8 mouse cellular contexts compared by ENCODE assay signal in genomic region chr12:105584851-105585250, GRCm38 (mm10). TPM values are rescaled to one million over a fixed set of nuclear protein-coding genes. Genes with fewer than 3 reads are reported as not detected.
DNase-seq lines count a peak whose midpoint lies in the region; ATAC-seq and TF ChIP-seq lines count a peak whose summit lies in the region.

No protein-coding gene starts in this region.

- intact Hi-C loops in heart, postnatal 10 days (cut with DNase I): loop anchor here (1.0 to 10.0 kb wide), 3 partner anchors 22 to 540 kb away; partner anchors contain the start of gene Bdkrb2

- 0 out of 2 replicates have a peak, but pooled peaks have one; percentile 39 for ATAC-seq in forebrain, embryonic 11.5 days (replicated peaks; ENCODE audit: low FRiP score)
- ATAC-seq in liver, postnatal 0 days: no peak

- peaks cover 22% of the 10 kb centered on the region for H3K27me3 ChIP-seq in E14TG2a.4 (ENCODE audit: insufficient read depth, low read length)
- no peaks in the 10 kb centered on the region for H3K27me3 ChIP-seq in forebrain, embryonic 11.5 days (ENCODE audit: control insufficient read depth, insufficient read depth, low read length)
- no peaks in the 10 kb centered on the region for H3K27me3 ChIP-seq in liver, postnatal 0 days (ENCODE audit: insufficient read depth, low read length)

- H3K9me3 ChIP-seq in E14TG2a.4 (ENCODE audit: low read length): no peaks in the 10 kb centered on the region
- no peaks in the 10 kb centered on the region for H3K9me3 ChIP-seq in forebrain, embryonic 11.5 days (ENCODE audit: control insufficient read depth, low read length)
- H3K9me3 ChIP-seq in liver, postnatal 0 days (ENCODE audit: low read length): no peaks in the 10 kb centered on the region

- DNase-seq in brain, adult 2 months (ENCODE audit: low read depth, low spot score): peak; percentile 84
- peak; percentile 86 for DNase-seq in forebrain, embryonic 11.5 days (ENCODE audit: low spot score)
- peak; percentile 79 to 85 for DNase-seq in heart, postnatal 10 days
- DNase-seq in kidney, postnatal 36 days: peak; percentile 78 to 90
- DNase-seq in liver, postnatal 0 days: peak; percentile 77
- peak; percentile 73 for DNase-seq in ovary, adult 18-20 months (ENCODE audit: low spot score)
- peak; percentile 73 for DNase-seq in thymus, postnatal 4 days

- TF ChIP-seq CTCF in E14TG2a.4 (conservative IDR thresholded peaks at IDR 0.05; ENCODE audit: low read length): peak; percentile 78
- TF ChIP-seq CTCF in liver, postnatal 0 days (IDR thresholded peaks at IDR 0.05; ENCODE audit: low read depth): peak; percentile 95

- H3K4me2 ChIP-seq in forebrain, embryonic 11.5 days (ENCODE audit: low read depth, low read length, severe bottlenecking): no peak overlapping the region
- H3K4me2 ChIP-seq in liver, postnatal 0 days (ENCODE audit: low read depth, low read length): no peak overlapping the region

- peak overlapping the region; percentile 43; the same call in 1 of the 2 replicates for H3K4me3 ChIP-seq in E14TG2a.4 (replicated peaks; ENCODE audit: low read length)
- H3K4me3 ChIP-seq in forebrain, embryonic 11.5 days (ENCODE audit: low read depth, low read length): no peak overlapping the region
- H3K4me3 ChIP-seq in liver, postnatal 0 days (ENCODE audit: low read depth, low read length): no peak overlapping the region

- WGBS in forebrain, embryonic 11.5 days: 17% methylated on average over 12 of the region's 12 CpGs
- WGBS in liver, postnatal 0 days (ENCODE audit: insufficient replicate concordance): 10% methylated on average over 12 of the region's 12 CpGs

- TF ChIP-seq EP300 in liver, postnatal 0 days (IDR thresholded peaks at IDR 0.05; ENCODE audit: low read depth): no peak

- no peaks in the 10 kb centered on the region for H3K36me3 ChIP-seq in E14TG2a.4 (ENCODE audit: insufficient read depth, low read length)
- H3K36me3 ChIP-seq in forebrain, embryonic 11.5 days (ENCODE audit: control insufficient read depth, insufficient read depth, low read length): no peaks in the 10 kb centered on the region
- H3K36me3 ChIP-seq in liver, postnatal 0 days (replicated peaks; ENCODE audit: insufficient read depth, low read length): no peaks in the 10 kb centered on the region

- H3K9ac ChIP-seq in forebrain, embryonic 11.5 days (ENCODE audit: low read length): no peak overlapping the region
- H3K9ac ChIP-seq in liver, postnatal 0 days (replicated peaks): no peak overlapping the region

- H3K27ac ChIP-seq in forebrain, embryonic 11.5 days (ENCODE audit: low read depth, low read length): no peak overlapping the region
- no peak overlapping the region for H3K27ac ChIP-seq in liver, postnatal 0 days (ENCODE audit: low read depth)

- H3K4me1 ChIP-seq in E14TG2a.4 (replicated peaks; ENCODE audit: low read depth, low read length): peaks cover 64% of the 10 kb centered on the region
- no peaks in the 10 kb centered on the region for H3K4me1 ChIP-seq in forebrain, embryonic 11.5 days (replicated peaks; ENCODE audit: control insufficient read depth, insufficient read depth, low read length)
- H3K4me1 ChIP-seq in liver, postnatal 0 days (ENCODE audit: insufficient read depth): no peaks in the 10 kb centered on the region

RNA-seq across cellular contexts. Expression of gene Bdkrb1, which starts 18.0 kb away (rescaled TPM):
- not detected in 2 replicates for polyA plus RNA-seq in forebrain, embryonic 11.5 days (2014; fragmentation: Nextera tagmentation; extraction: Ambion mirVana)
- not detected for total RNA-seq in heart, postnatal 10 days (2021)
- polyA plus RNA-seq in liver, postnatal 0 days (2015; fragmentation: Nextera tagmentation; extraction: Ambion mirVana): not detected in 2 replicates

RNA-seq across cellular contexts. Expression of gene Bdkrb2, which starts 21.8 kb away (rescaled TPM):
- polyA plus RNA-seq in forebrain, embryonic 11.5 days (2014; fragmentation: Nextera tagmentation; extraction: Ambion mirVana): 0.11 and 0.39 TPM in 2 replicates
- 1 to 10 TPM; 1.2 to 2.2 TPM for total RNA-seq in heart, postnatal 10 days (2021)
- polyA plus RNA-seq in liver, postnatal 0 days (2015; fragmentation: Nextera tagmentation; extraction: Ambion mirVana): 0.05 TPM in 1 of 2 replicates, not detected in the other
